Mouse (Mus musculus): ENCODE results near the gene Pdpk1. TPM values are rescaled to one million over a fixed set of nuclear protein-coding genes. Genes with fewer than 3 reads are reported as not detected.

Pdpk1 gene
- total and polyA plus RNA-seq, 3 experiments: 18.3 to 26.9 (median 19.0) TPM

- Histone ChIP-seq H3K27ac (ENCODE audit: control insufficient read depth, low read depth, low read length) (peak overlapping the region; percentile 10), H3K9me3 (replicated peaks; ENCODE audit: insufficient read depth, low read length) (no peaks in the 10 kb centered on the region), H3K9ac (ENCODE audit: control insufficient read depth, low read depth, low read length, poor library complexity, severe bottlenecking) (peak overlapping the region; percentile 21), H3K79me2 (ENCODE audit: control insufficient read depth, insufficient read depth, low read length, poor library complexity) (peaks cover 33% of the 10 kb centered on the region), H3K4me3 (ENCODE audit: control insufficient read depth in 1 of 2, insufficient read depth in 1 of 2, low read depth in 2 of 2, low read length in 2 of 2) (no peak overlapping the region), H3K4me1 (ENCODE audit: control insufficient read depth in 1 of 2, insufficient read depth in 2 of 2, low read length in 2 of 2) (peaks cover 11 to 48% of the 10 kb centered on the region in 2 experiments), H3K36me3 (ENCODE audit: control insufficient read depth in 1 of 2, insufficient read depth in 2 of 2, low read length in 2 of 2) (peaks cover 4 to 34% of the 10 kb centered on the region in 2 experiments; a peak in 3 of 4 replicates), H3K27me3 (ENCODE audit: control insufficient read depth in 1 of 2, insufficient read depth in 2 of 2, low read length in 2 of 2) (no peaks in the 10 kb centered on the region)
- peak; percentile 75 for DNase-seq (ENCODE audit: low read depth, low spot score)
- TF ChIP-seq ZKSCAN1 (IDR thresholded peaks at IDR 0.05; ENCODE audit: low read depth, low read length) (no peak), SMC3 (IDR thresholded peaks at IDR 0.05; ENCODE audit: low read depth, low read length) (no peak), MYC (IDR thresholded peaks at IDR 0.05; ENCODE audit: low read depth, low read length) (0 out of 2 replicates have a peak, but pooled peaks have one; percentile 13), CHD1 (IDR thresholded peaks at IDR 0.05; ENCODE audit: low read depth, low read length) (no peak), ZC3H11A (IDR thresholded peaks at IDR 0.05; ENCODE audit: low read depth, low read length) (no peak), CHD2 (IDR thresholded peaks at IDR 0.05; ENCODE audit: low read length) (no peak), KAT2A (conservative IDR thresholded peaks at IDR 0.05; ENCODE audit: low read depth, low read length) (no peak), USF1 (IDR thresholded peaks at IDR 0.05; ENCODE audit: low read depth, low read length) (no peak), MYB (IDR thresholded peaks at IDR 0.05; ENCODE audit: low read depth, low read length) (no peak), HCFC1 (IDR thresholded peaks at IDR 0.05; ENCODE audit: low read depth, low read length) (no peak), USF2 (IDR thresholded peaks at IDR 0.05; ENCODE audit: borderline replicate concordance in 1 of 2, insufficient read depth in 1 of 2, low read depth in 1 of 2, low read length in 2 of 2) (no peak), NELFE (IDR thresholded peaks at IDR 0.05; ENCODE audit: low read depth, low read length) (no peak), MAFK (IDR thresholded peaks at IDR 0.05; ENCODE audit: borderline replicate concordance, low read depth, low read length) (no peak), E2F4 (IDR thresholded peaks at IDR 0.05; ENCODE audit: borderline replicate concordance, low read depth, low read length) (no peak), TBP (IDR thresholded peaks at IDR 0.05; ENCODE audit: low read depth, low read length) (peak; percentile 41; the same call in 1 of the 2 replicates), JUND (IDR thresholded peaks at IDR 0.05; ENCODE audit: low read depth, low read length) (no peak), TAL1 (IDR thresholded peaks at IDR 0.05; ENCODE audit: low read length) (peak; percentile 82), TCF12 (IDR thresholded peaks at IDR 0.05; ENCODE audit: low read depth, low read length) (peak; percentile 67), RCOR1 (IDR thresholded peaks at IDR 0.05; ENCODE audit: low read depth, low read length) (peak; percentile 72), RAD21 (IDR thresholded peaks at IDR 0.05; ENCODE audit: low read depth, low read length) (no peak), BHLHE40 (IDR thresholded peaks at IDR 0.05; ENCODE audit: borderline replicate concordance, low read depth, low read length) (peak; percentile 55; the same call in 1 of the 2 replicates), MAX (IDR thresholded peaks at IDR 0.05; ENCODE audit: low read length) (no peak), EP300 (IDR thresholded peaks at IDR 0.05; ENCODE audit: low read depth in 1 of 2, low read length in 2 of 2) (peak; percentile 67 to 78), GATA1 (IDR thresholded peaks at IDR 0.05; ENCODE audit: low read depth, low read length) (peak; percentile 70), ZNF384 (IDR thresholded peaks at IDR 0.05; ENCODE audit: low read depth, low read length) (no peak), POLR2AphosphoS2 (IDR thresholded peaks at IDR 0.05; ENCODE audit: low read length) (no peak), UBTF (IDR thresholded peaks at IDR 0.05; ENCODE audit: borderline replicate concordance, insufficient read depth, low read depth, low read length) (no peak), CTCF (IDR thresholded peaks at IDR 0.05 in 2 of 3, conservative IDR thresholded peaks at IDR 0.05 in 1 of 3; ENCODE audit: control insufficient read depth in 1 of 3, insufficient read depth in 1 of 3, low read depth in 2 of 3, low read length in 3 of 3, poor library complexity in 1 of 3, severe bottlenecking in 1 of 3) (no peak), ETS1 (IDR thresholded peaks at IDR 0.05; ENCODE audit: low read depth, low read length) (0 out of 2 replicates have a peak, but pooled peaks have one; percentile 41), POLR2A (IDR thresholded peaks at IDR 0.05; ENCODE audit: control insufficient read depth in 1 of 2, insufficient read depth in 1 of 2, low read depth in 1 of 2, low read length in 2 of 2, poor library complexity in 1 of 2) (no peak; a peak in 1 of 4 replicates), MEF2A (IDR thresholded peaks at IDR 0.05; ENCODE audit: extremely low read depth, insufficient replicate concordance, low read depth, low read length, poor library complexity, severe bottlenecking) (no peak), ZMIZ1 (IDR thresholded peaks at IDR 0.05; ENCODE audit: low read depth, low read length) (no peak), POLR2AphosphoS5 (IDR thresholded peaks at IDR 0.05; ENCODE audit: borderline replicate concordance, low read depth, low read length) (no peak), SIN3A (IDR thresholded peaks at IDR 0.05; ENCODE audit: low read length) (0 out of 2 replicates have a peak, but pooled peaks have one; percentile 30), MAZ (IDR thresholded peaks at IDR 0.05; ENCODE audit: low read depth, low read length) (no peak), GABPA (IDR thresholded peaks at IDR 0.05; ENCODE audit: low read depth, low read length) (no peak), ELF1 (IDR thresholded peaks at IDR 0.05; ENCODE audit: low read depth, low read length) (no peak), NRF1 (IDR thresholded peaks at IDR 0.05; ENCODE audit: insufficient read depth, low read depth, low read length, poor library complexity, severe bottlenecking) (no peak)
Measured at GRCm38 (mm10) chr17:24199252-24199651, 48.5 kb upstream of the Pdpk1 start.
